Mouse (Mus musculus): ENCODE data around the gene Emid1.

- TF ChIP-seq POLR2A (IDR thresholded peaks at IDR 0.05; ENCODE audit: borderline replicate concordance, insufficient read depth, low read length), result no peak
- no peak for TF ChIP-seq CTCF (IDR thresholded peaks at IDR 0.05; ENCODE audit: borderline replicate concordance, insufficient read depth, low read depth, low read length)
These were observed 13.4 kb downstream of the Emid1 start for GRCm38 (mm10) chr11:5138642-5139041.
